In genomic region chr8:90828987-90829740, GRCm38 (mm10) we compare ENCODE assay signal across 7 mouse cellular contexts. TPM values are rescaled to one million over a fixed set of nuclear protein-coding genes. Genes with fewer than 3 reads are reported as not detected.
A peak's percentile ranks its signal among the peaks of the same experiment; 100 is the strongest.
DNase-seq lines count a peak whose midpoint lies in the region; ATAC-seq and TF ChIP-seq lines count a peak whose summit lies in the region.

No protein-coding gene starts in this region.

- ATAC-seq in neural tube, embryonic 11.5 days (ENCODE audit: insufficient read depth, low FRiP score, low TSS enrichment) = peak; percentile 65
- peak; percentile 54 for ATAC-seq in intestine, embryonic 14.5 days (replicated peaks; ENCODE audit: low FRiP score, low TSS enrichment, low read depth)
- peak; percentile 75 for ATAC-seq in midbrain, embryonic 13.5 days

- H3K4me3 ChIP-seq in neural tube, embryonic 11.5 days (ENCODE audit: low read depth, low read length) = peak overlapping the region; percentile 50
- peak overlapping the region; percentile 45 for H3K4me3 ChIP-seq in embryonic fibroblast, embryonic 13.5 days (ENCODE audit: insufficient read depth, low read length)
- H3K4me3 ChIP-seq in intestine, embryonic 14.5 days (ENCODE audit: low read depth, low read length) = peak overlapping the region; percentile 45
- H3K4me3 ChIP-seq in midbrain, embryonic 13.5 days (replicated peaks) = peak overlapping the region; percentile 50

- H3K4me2 ChIP-seq in neural tube, embryonic 11.5 days (ENCODE audit: low read depth) = peak overlapping the region; percentile 83
- H3K4me2 ChIP-seq in intestine, embryonic 14.5 days (ENCODE audit: low read length) = peak overlapping the region; percentile 74
- peak overlapping the region; percentile 79 for H3K4me2 ChIP-seq in midbrain, embryonic 13.5 days (replicated peaks)

- WGBS in neural tube, embryonic 11.5 days = 4% methylated on average over 11 of the region's 11 CpGs
- 5% methylated on average over 11 of the region's 11 CpGs for WGBS in intestine, embryonic 14.5 days
- 3% methylated on average over 11 of the region's 11 CpGs for WGBS in midbrain, embryonic 13.5 days

- DNase-seq in neural tube, embryonic 11.5 days (ENCODE audit: low spot score) = no peak
- no peak for DNase-seq in neural tube, embryonic 10.5 days (ENCODE audit: extremely low spot score, low spot score)
- peak; percentile 80 for DNase-seq in brain, adult 2 months (ENCODE audit: low read depth, low spot score)
- DNase-seq in intestine, embryonic 14.5 days (ENCODE audit: low spot score) = no peak
- no peak for DNase-seq in spleen, postnatal 14 days (ENCODE audit: low spot score in 2 of 2)

- TF ChIP-seq CTCF in embryonic fibroblast, embryonic 13.5 days (IDR thresholded peaks at IDR 0.05; ENCODE audit: borderline replicate concordance, insufficient read depth, low read length) = no peak

- H3K9ac ChIP-seq in neural tube, embryonic 11.5 days (ENCODE audit: low read length) = peak overlapping the region; percentile 73
- H3K9ac ChIP-seq in intestine, embryonic 14.5 days (ENCODE audit: low read length) = peak overlapping the region; percentile 49
- peak overlapping the region; percentile 67 for H3K9ac ChIP-seq in midbrain, embryonic 13.5 days (replicated peaks)

- H3K27ac ChIP-seq in neural tube, embryonic 11.5 days (ENCODE audit: low read depth, low read length) = 0 out of 2 replicates have a peak overlapping the region, but pooled peaks have one; percentile 39
- peak overlapping the region; percentile 15; the same call in 1 of the 2 replicates for H3K27ac ChIP-seq in embryonic fibroblast, embryonic 13.5 days (ENCODE audit: insufficient read depth, low read length)
- peak overlapping the region; percentile 54; the same call in 1 of the 2 replicates for H3K27ac ChIP-seq in intestine, embryonic 14.5 days (ENCODE audit: low read depth)
- H3K27ac ChIP-seq in midbrain, embryonic 13.5 days = peak overlapping the region; percentile 74

- TF ChIP-seq POLR2A in embryonic fibroblast, embryonic 13.5 days (IDR thresholded peaks at IDR 0.05; ENCODE audit: low read depth, low read length) = peak; percentile 46

- H3K4me1 ChIP-seq in neural tube, embryonic 11.5 days (ENCODE audit: control insufficient read depth, insufficient read depth, low read length) = peaks cover 16% of the 10 kb centered on the region
- peaks cover 11% of the 10 kb centered on the region for H3K4me1 ChIP-seq in embryonic fibroblast, embryonic 13.5 days (ENCODE audit: control insufficient read depth, insufficient read depth, low read length)
- H3K4me1 ChIP-seq in intestine, embryonic 14.5 days (replicated peaks; ENCODE audit: control insufficient read depth, insufficient read depth, low read length) = peaks cover 12% of the 10 kb centered on the region; the same call in 1 of the 2 replicates
- peaks cover 21% of the 10 kb centered on the region for H3K4me1 ChIP-seq in midbrain, embryonic 13.5 days (replicated peaks)

- no peaks in the 10 kb centered on the region for H3K27me3 ChIP-seq in neural tube, embryonic 11.5 days (ENCODE audit: control insufficient read depth, insufficient read depth, low read length)
- H3K27me3 ChIP-seq in intestine, embryonic 14.5 days (replicated peaks; ENCODE audit: control insufficient read depth, insufficient read depth, low read length) = no peaks in the 10 kb centered on the region
- H3K27me3 ChIP-seq in midbrain, embryonic 13.5 days = no peaks in the 10 kb centered on the region

- no peaks in the 10 kb centered on the region for H3K9me3 ChIP-seq in neural tube, embryonic 11.5 days (ENCODE audit: control insufficient read depth, low read length)
- H3K9me3 ChIP-seq in intestine, embryonic 14.5 days (ENCODE audit: control insufficient read depth, low read length) = no peaks in the 10 kb centered on the region
- no peaks in the 10 kb centered on the region for H3K9me3 ChIP-seq in midbrain, embryonic 13.5 days

- H3K36me3 ChIP-seq in neural tube, embryonic 11.5 days (ENCODE audit: control insufficient read depth, insufficient read depth, low read length) = no peaks in the 10 kb centered on the region
- H3K36me3 ChIP-seq in intestine, embryonic 14.5 days (ENCODE audit: control insufficient read depth, insufficient read depth, low read length) = no peaks in the 10 kb centered on the region
- no peaks in the 10 kb centered on the region for H3K36me3 ChIP-seq in midbrain, embryonic 13.5 days

RNA-seq across cellular contexts. Expression of gene Chd9, which starts 1.0 kb away (rescaled TPM):
- 54.4 and 62.9 TPM in 2 replicates for polyA plus RNA-seq in neural tube, embryonic 11.5 days (2014; fragmentation: Nextera tagmentation; extraction: Ambion mirVana)
- polyA plus RNA-seq in embryonic fibroblast, embryonic 13.5 days (2011; ENCODE audit: insufficient read length, low read depth, missing spikeins) = 83.6 and 95.9 TPM in 2 replicates
- 103 and 120 TPM in 2 replicates for polyA plus RNA-seq in intestine, embryonic 14.5 days (2014; fragmentation: Nextera tagmentation; extraction: Ambion mirVana)
- 61.1 and 69.6 TPM in 2 replicates for polyA plus RNA-seq in midbrain, embryonic 13.5 days (2015; fragmentation: Nextera tagmentation; extraction: Ambion mirVana)

RNA-seq across cellular contexts. Expression of gene Gm19935, which starts 12.0 kb away (rescaled TPM):
- not detected in 2 replicates for polyA plus RNA-seq in neural tube, embryonic 11.5 days (2014; fragmentation: Nextera tagmentation; extraction: Ambion mirVana)
- not detected in 2 replicates for polyA plus RNA-seq in embryonic fibroblast, embryonic 13.5 days (2011; ENCODE audit: insufficient read length, low read depth, missing spikeins)
- not detected in 2 replicates for polyA plus RNA-seq in intestine, embryonic 14.5 days (2014; fragmentation: Nextera tagmentation; extraction: Ambion mirVana)
- polyA plus RNA-seq in midbrain, embryonic 13.5 days (2015; fragmentation: Nextera tagmentation; extraction: Ambion mirVana) = not detected in 2 replicates

Comparison
In these comparisons a context has a peak if more than half of its experiments do, and no peak if none do; other contexts are left out.
1. H3K27ac ChIP-seq: peak in every context shown above with its lines; median percentile 74 in midbrain, embryonic 13.5 days; 54 in intestine, embryonic 14.5 days; 39 in neural tube, embryonic 11.5 days; 15 in embryonic fibroblast, embryonic 13.5 days.